Mouse (Mus musculus): ENCODE data around the gene Gin1. TPM values are rescaled to one million over a fixed set of nuclear protein-coding genes. Genes with fewer than 3 reads are reported as not detected.

Gene Gin1
- polyA plus RNA-seq, 1 experiment from 2014 or later = 17.3 TPM

GRCm38 (mm10) chr1:97785685-97786393 lies 15.9 kb downstream of the Gin1 start:
- H3K4me3 ChIP-seq (ENCODE audit: low read depth, low read length) = no peak overlapping the region
- TF ChIP-seq CTCF (IDR thresholded peaks at IDR 0.05; ENCODE audit: low read depth) = no peak
- H3K9ac ChIP-seq = no peak overlapping the region
- WGBS = 85% methylated on average over 11 of the region's 11 CpGs
- no peaks in the 10 kb centered on the region for H3K9me3 ChIP-seq (ENCODE audit: low read depth, low read length)
- H3K4me1 ChIP-seq (ENCODE audit: insufficient read depth) = no peaks in the 10 kb centered on the region
- 0 out of 2 replicates have a peak, but pooled peaks cover 7% of the 10 kb centered on the region for H3K36me3 ChIP-seq (ENCODE audit: insufficient read depth)
- H3K4me2 ChIP-seq = no peak overlapping the region
- DNase-seq = no peak
- no peaks in the 10 kb centered on the region for H3K27me3 ChIP-seq (ENCODE audit: insufficient read depth, low read length)
- no peak for ATAC-seq (ENCODE audit: insufficient read depth)
- H3K27ac ChIP-seq (ENCODE audit: low read depth) = no peak overlapping the region

GRCm38 (mm10) chr1:97787674-97788073 lies 17.7 kb downstream of the Gin1 start:
- Histone ChIP-seq H3K36me3 (ENCODE audit: insufficient read depth) (0 out of 2 replicates have a peak, but pooled peaks cover 7% of the 10 kb centered on the region), H3K4me3 (ENCODE audit: low read depth, low read length) (no peak overlapping the region), H3K4me2 (no peak overlapping the region), H3K27ac (ENCODE audit: low read depth) (no peak overlapping the region), H3K9me3 (ENCODE audit: low read depth, low read length) (no peaks in the 10 kb centered on the region), H3K4me1 (ENCODE audit: insufficient read depth) (no peaks in the 10 kb centered on the region), H3K27me3 (ENCODE audit: insufficient read depth, low read length) (no peaks in the 10 kb centered on the region), H3K9ac (no peak overlapping the region)
- DNase-seq = no peak
- TF ChIP-seq CTCF (IDR thresholded peaks at IDR 0.05; ENCODE audit: low read depth) = no peak
- WGBS = 71% methylated on average over 3 of the region's 3 CpGs
- no peak for ATAC-seq (ENCODE audit: insufficient read depth)

GRCm38 (mm10) chr1:97788490-97788889 lies 18.5 kb downstream of the Gin1 start:
- ATAC-seq (ENCODE audit: insufficient read depth) (no peak), DNase-seq (no peak)
- Histone ChIP-seq H3K4me1 (ENCODE audit: insufficient read depth) (no peaks in the 10 kb centered on the region), H3K9me3 (ENCODE audit: low read depth, low read length) (no peaks in the 10 kb centered on the region), H3K4me3 (ENCODE audit: low read depth, low read length) (no peak overlapping the region), H3K4me2 (no peak overlapping the region), H3K9ac (no peak overlapping the region), H3K27ac (ENCODE audit: low read depth) (no peak overlapping the region), H3K27me3 (ENCODE audit: insufficient read depth, low read length) (no peaks in the 10 kb centered on the region), H3K36me3 (ENCODE audit: insufficient read depth) (0 out of 2 replicates have a peak, but pooled peaks cover 7% of the 10 kb centered on the region)
- 74% methylated on average over 2 of the region's 2 CpGs for whole genome bisulfite sequencing
- TF ChIP-seq CTCF (IDR thresholded peaks at IDR 0.05; ENCODE audit: low read depth) = no peak

GRCm38 (mm10) chr1:97794110-97794509 lies 24.1 kb downstream of the Gin1 start:
- no peak for TF ChIP-seq CTCF (IDR thresholded peaks at IDR 0.05; ENCODE audit: low read depth)
- no peak overlapping the region for H3K4me3 ChIP-seq (ENCODE audit: low read depth, low read length)
- H3K4me1 ChIP-seq (ENCODE audit: insufficient read depth) = no peaks in the 10 kb centered on the region
- H3K4me2 ChIP-seq = no peak overlapping the region
- DNase-seq (no peak), ATAC-seq (ENCODE audit: insufficient read depth) (no peak)
- H3K27me3 ChIP-seq (ENCODE audit: insufficient read depth, low read length) = no peaks in the 10 kb centered on the region
- H3K9me3 ChIP-seq (ENCODE audit: low read depth, low read length) = no peaks in the 10 kb centered on the region
- H3K9ac ChIP-seq = no peak overlapping the region
- H3K36me3 ChIP-seq (ENCODE audit: insufficient read depth) = no peaks in the 10 kb centered on the region
- H3K27ac ChIP-seq (ENCODE audit: low read depth) = no peak overlapping the region
- WGBS = 92% methylated on average over 3 of the region's 3 CpGs

GRCm38 (mm10) chr1:97795936-97796335 lies 26.0 kb downstream of the Gin1 start:
- no peak overlapping the region for H3K4me3 ChIP-seq (ENCODE audit: low read depth, low read length)
- WGBS = 53% methylated on average over 9 of the region's 9 CpGs
- no peak for ATAC-seq (ENCODE audit: insufficient read depth)
- H3K9me3 ChIP-seq (ENCODE audit: low read depth, low read length) = no peaks in the 10 kb centered on the region; the same call in 1 of the 2 replicates
- no peak for TF ChIP-seq CTCF (IDR thresholded peaks at IDR 0.05; ENCODE audit: low read depth)
- H3K4me2 ChIP-seq = no peak overlapping the region
- no peak for DNase-seq
- no peak overlapping the region for H3K27ac ChIP-seq (ENCODE audit: low read depth)
- H3K36me3 ChIP-seq (ENCODE audit: insufficient read depth) = no peaks in the 10 kb centered on the region
- no peaks in the 10 kb centered on the region for H3K27me3 ChIP-seq (ENCODE audit: insufficient read depth, low read length)
- H3K4me1 ChIP-seq (ENCODE audit: insufficient read depth) = no peaks in the 10 kb centered on the region
- no peak overlapping the region for H3K9ac ChIP-seq

GRCm38 (mm10) chr1:97802207-97802902 lies 32.4 kb downstream of the Gin1 start:
- no peaks in the 10 kb centered on the region for H3K27me3 ChIP-seq (ENCODE audit: insufficient read depth, low read length)
- 37% methylated on average over 4 of the region's 4 CpGs for WGBS
- no peaks in the 10 kb centered on the region for H3K36me3 ChIP-seq (ENCODE audit: insufficient read depth)
- no peak overlapping the region for H3K4me2 ChIP-seq
- H3K27ac ChIP-seq (ENCODE audit: low read depth) = no peak overlapping the region
- H3K9ac ChIP-seq = no peak overlapping the region
- ATAC-seq (ENCODE audit: insufficient read depth) = no peak
- H3K9me3 ChIP-seq (ENCODE audit: low read depth, low read length) = no peaks in the 10 kb centered on the region; the same call in 1 of the 2 replicates
- H3K4me1 ChIP-seq (ENCODE audit: insufficient read depth) = no peaks in the 10 kb centered on the region
- H3K4me3 ChIP-seq (ENCODE audit: low read depth, low read length) = no peak overlapping the region
- peak; percentile 57 for TF ChIP-seq CTCF (IDR thresholded peaks at IDR 0.05; ENCODE audit: low read depth)
- DNase-seq = peak; percentile 69

GRCm38 (mm10) chr1:97804520-97804919 lies 34.5 kb downstream of the Gin1 start:
- ATAC-seq (ENCODE audit: insufficient read depth) = no peak
- no peak for DNase-seq

More at GRCm38 (mm10) chr1:97804520-97804919, 34.5 kb downstream of the Gin1 start:
- Histone ChIP-seq H3K9me3 (ENCODE audit: low read depth, low read length) (no peaks in the 10 kb centered on the region; the same call in 1 of the 2 replicates), H3K36me3 (ENCODE audit: insufficient read depth) (no peaks in the 10 kb centered on the region), H3K9ac (no peak overlapping the region), H3K4me3 (ENCODE audit: low read depth, low read length) (no peak overlapping the region), H3K4me1 (ENCODE audit: insufficient read depth) (no peaks in the 10 kb centered on the region), H3K27me3 (ENCODE audit: insufficient read depth, low read length) (no peaks in the 10 kb centered on the region), H3K4me2 (no peak overlapping the region), H3K27ac (ENCODE audit: low read depth) (no peak overlapping the region)
- TF ChIP-seq CTCF (IDR thresholded peaks at IDR 0.05; ENCODE audit: low read depth) = no peak
